Mouse (Mus musculus) midbrain, embryonic 12.5 days (tissue): ENCODE data around the gene Rbfox1. TPM values are rescaled to one million over a fixed set of nuclear protein-coding genes. Genes with fewer than 3 reads are reported as not detected.
A peak's percentile ranks its signal among the peaks of the same experiment; 100 is the strongest.

Experiments
- ATAC-seq: fragments of 200-750 bp; cut with Nextera tagmentation; 2 replicates; pipeline ENCODE4 v1.8.0; 2017; ENCODE audit warnings: low read depth, moderate TSS enrichment, moderate library complexity; ENCODE audit not compliant: low FRiP score
- H3K27ac ChIP-seq: fragments of 300-500 bp; sonication (generic); replicated peaks from 2 replicates; pipeline ENCODE4 v1.5.1; 2016; ENCODE audit warnings: mild to moderate bottlenecking
- H3K27me3 ChIP-seq: fragments of 300-500 bp; sonication (generic); 2 replicates; pipeline ENCODE4 v1.6.1; 2016; ENCODE audit warnings: mild to moderate bottlenecking
- H3K36me3 ChIP-seq: fragments of 300-500 bp; sonication (generic); 2 replicates; pipeline ENCODE4 v1.6.1; 2016
- H3K4me1 ChIP-seq: fragments of 300-500 bp; sonication (generic); 2 replicates; pipeline ENCODE4 v1.6.1; 2016
- H3K4me2 ChIP-seq: fragments of 300-500 bp; sonication (generic); replicated peaks from 2 replicates; pipeline ENCODE4 v1.6.1; 2016; ENCODE audit warnings: mild to moderate bottlenecking, moderate library complexity
- H3K4me3 ChIP-seq: fragments of 300-500 bp; sonication (generic); 2 replicates; pipeline ENCODE4 v1.5.1; 2016; ENCODE audit warnings: mild to moderate bottlenecking
- H3K9ac ChIP-seq: fragments of 300-500 bp; sonication (generic); replicated peaks from 2 replicates; pipeline ENCODE4 v1.6.1; 2016; ENCODE audit warnings: mild to moderate bottlenecking, moderate library complexity
- H3K9me3 ChIP-seq: fragments of 300-500 bp; sonication (generic); 2 replicates; pipeline ENCODE4 v1.6.1; 2016; ENCODE audit warnings: mild to moderate bottlenecking
- WGBS: fragments of 180-500 bp; shearing (Covaris S2); methylation state at CpG from one replicate; pipeline ENCODE4 v1.1.7; 2016; 5-methylcytosine and 5-hydroxymethylcytosine counted together
- polyA plus RNA-seq: library from polyadenylated mRNA; unstranded; fragments of >200 nt; fragmentation: Nextera tagmentation; extraction: Ambion mirVana; gene quantifications from 2 replicates; pipeline ENCODE4 v1.2.1, GENCODE M21; 2016

The Rbfox1 gene
- polyA plus RNA-seq, 1 experiment from 2014 or later: 32.9 TPM

DNA sequence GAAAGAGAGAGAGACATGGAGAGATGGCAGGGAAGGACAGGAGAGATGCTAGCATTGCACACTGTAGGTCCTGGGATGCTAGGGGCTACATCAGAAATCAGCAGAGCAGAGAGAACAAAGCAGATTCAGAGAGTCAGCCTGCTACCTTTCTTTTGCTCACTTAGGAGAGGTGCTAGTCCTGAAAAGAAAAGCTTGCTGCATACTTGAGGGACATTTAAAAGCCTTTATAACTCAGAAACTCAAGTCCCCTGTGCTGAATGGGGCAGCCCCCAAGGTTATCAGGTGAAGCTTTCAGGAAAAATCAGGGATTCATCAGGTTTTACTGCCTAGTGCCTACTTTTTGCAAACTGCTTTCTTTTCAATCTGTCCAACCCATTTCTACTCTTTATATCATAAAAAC is 1480.7 kb downstream of the Rbfox1 start:
- H3K9me3 ChIP-seq: no peaks in the 10 kb centered on the region
- no peak overlapping the region for H3K9ac ChIP-seq
- no peaks in the 10 kb centered on the region for H3K36me3 ChIP-seq
- H3K27me3 ChIP-seq: no peaks in the 10 kb centered on the region
- H3K4me1 ChIP-seq: no peaks in the 10 kb centered on the region
- H3K4me2 ChIP-seq: no peak overlapping the region
- ATAC-seq: no peak
- no peak overlapping the region for H3K4me3 ChIP-seq
- H3K27ac ChIP-seq: no peak overlapping the region

GRCm38 (mm10) chr16:7374146-7374545 is 1489.0 kb downstream of the Rbfox1 start:
- no peak for ATAC-seq
- WGBS: 69% methylated on average over 3 of the region's 3 CpGs
- no peak overlapping the region for H3K4me2 ChIP-seq
- H3K9ac ChIP-seq: no peak overlapping the region
- H3K36me3 ChIP-seq: no peaks in the 10 kb centered on the region
- H3K27ac ChIP-seq: no peak overlapping the region
- H3K9me3 ChIP-seq: no peaks in the 10 kb centered on the region
- no peak overlapping the region for H3K4me3 ChIP-seq
- 0 out of 2 replicates have a peak, but pooled peaks cover 4% of the 10 kb centered on the region for H3K27me3 ChIP-seq
- H3K4me1 ChIP-seq: peaks cover 7% of the 10 kb centered on the region; the same call in 1 of the 2 replicates

DNA sequence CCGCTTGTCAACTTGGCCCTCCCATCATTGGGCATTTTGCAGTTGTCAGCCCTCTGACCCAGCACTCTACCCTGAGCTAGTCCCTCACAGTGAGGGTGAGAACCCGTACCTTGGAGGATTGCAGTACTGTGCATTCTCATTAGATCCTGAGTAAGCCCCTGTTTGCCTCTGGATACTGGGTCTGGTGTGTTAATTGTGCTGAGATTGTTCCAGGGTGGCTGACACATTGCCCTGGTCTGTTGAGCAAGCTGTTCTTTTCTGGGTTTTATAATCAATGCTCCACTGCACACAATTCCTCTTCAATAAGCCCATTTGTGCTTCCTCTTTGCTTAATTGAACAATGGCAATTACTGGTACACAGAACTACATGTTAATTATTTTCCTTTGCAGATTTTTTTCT is 1489.5 kb downstream of the Rbfox1 start:
- 40% methylated on average over 2 of the region's 2 CpGs for WGBS

DNA sequence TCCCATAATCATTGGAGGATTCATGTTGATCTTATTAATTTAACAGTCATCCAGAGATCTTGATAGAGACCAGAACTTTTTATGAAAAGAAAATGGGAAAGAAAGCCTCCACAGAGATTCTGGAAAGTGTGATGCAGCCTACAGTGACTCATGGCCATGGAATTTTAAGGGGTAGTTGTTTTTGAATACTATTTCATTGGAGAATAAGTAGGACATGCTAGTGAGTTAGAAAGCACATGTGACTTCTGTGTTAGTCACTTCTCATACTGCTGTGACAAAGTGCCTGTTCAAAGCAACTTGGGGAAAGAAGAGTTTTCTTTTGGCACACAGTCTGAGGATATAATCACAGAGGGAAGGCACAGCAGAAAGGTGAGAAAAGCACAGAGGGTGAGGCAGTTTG is 1510.9 kb downstream of the Rbfox1 start:
- Histone ChIP-seq H3K27ac (no peak overlapping the region), H3K4me2 (no peak overlapping the region)
- ATAC-seq: no peak

More for the DNA sequence above, 1489.5 kb downstream of the Rbfox1 start:
- Histone ChIP-seq H3K27me3 (0 out of 2 replicates have a peak, but pooled peaks cover 4% of the 10 kb centered on the region), H3K9ac (no peak overlapping the region), H3K4me2 (no peak overlapping the region), H3K27ac (peak overlapping the region; percentile 20; the same call in 1 of the 2 replicates), H3K4me3 (no peak overlapping the region), H3K36me3 (no peaks in the 10 kb centered on the region), H3K9me3 (no peaks in the 10 kb centered on the region), H3K4me1 (peaks cover 7% of the 10 kb centered on the region; the same call in 1 of the 2 replicates)
- ATAC-seq: no peak

GRCm38 (mm10) chr16:7404766-7405492 is 1519.8 kb downstream of the Rbfox1 start:
- Histone ChIP-seq H3K9me3 (no peaks in the 10 kb centered on the region), H3K9ac (no peak overlapping the region), H3K4me1 (peaks cover 29% of the 10 kb centered on the region), H3K4me2 (0 out of 2 replicates have a peak overlapping the region, but pooled peaks have one; percentile 6), H3K4me3 (no peak overlapping the region), H3K36me3 (no peaks in the 10 kb centered on the region), H3K27me3 (peaks cover 22% of the 10 kb centered on the region), H3K27ac (peak overlapping the region; percentile 60)
- peak; percentile 97 for ATAC-seq
- WGBS: 17% methylated on average over 6 of the region's 6 CpGs

More for the DNA sequence above, 1510.9 kb downstream of the Rbfox1 start:
- Histone ChIP-seq H3K36me3 (no peaks in the 10 kb centered on the region), H3K4me3 (no peak overlapping the region), H3K27me3 (peaks cover under 1% of the 10 kb centered on the region), H3K9ac (no peak overlapping the region), H3K4me1 (no peaks in the 10 kb centered on the region), H3K9me3 (no peaks in the 10 kb centered on the region)

DNA sequence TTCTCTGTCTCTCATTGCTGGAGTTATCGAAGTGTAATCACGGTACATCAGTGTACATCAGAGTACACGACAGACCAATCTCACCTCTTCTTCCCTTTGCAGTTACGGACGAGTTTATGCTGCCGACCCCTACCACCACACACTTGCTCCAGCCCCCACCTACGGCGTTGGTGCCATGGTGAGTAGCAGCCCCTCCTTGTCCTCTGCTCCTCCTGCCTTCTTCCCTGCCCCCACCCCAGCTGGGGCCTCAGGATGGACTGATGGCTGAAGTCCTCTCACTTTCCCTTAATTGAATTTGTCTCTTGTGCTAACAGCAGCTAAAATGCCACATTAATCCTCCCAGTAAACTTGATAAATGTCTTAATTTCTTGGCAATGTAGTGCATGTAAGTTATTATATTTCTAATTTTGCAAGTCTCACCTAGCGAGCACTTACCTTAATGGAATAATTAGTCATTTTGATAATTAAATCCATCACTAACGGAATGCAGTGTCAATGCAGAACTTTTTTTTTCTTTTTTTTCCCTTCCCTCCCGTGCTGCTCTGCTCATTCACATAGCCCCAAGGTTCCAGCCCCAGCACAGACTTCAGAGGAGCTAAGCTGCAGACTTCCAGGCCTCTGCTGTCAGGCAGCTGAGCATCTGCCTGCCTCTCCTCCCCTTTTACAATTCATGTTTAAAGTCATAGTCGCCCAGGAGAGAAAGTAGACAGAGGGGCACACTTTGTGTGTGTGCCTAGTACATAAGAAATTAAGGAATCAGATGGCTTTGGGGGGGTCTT is 1522.9 kb downstream of the Rbfox1 start:
- Histone ChIP-seq H3K9me3 (no peaks in the 10 kb centered on the region), H3K27me3 (peaks cover 9% of the 10 kb centered on the region; the same call in 1 of the 2 replicates), H3K27ac (no peak overlapping the region), H3K4me3 (no peak overlapping the region), H3K4me1 (peaks cover 29% of the 10 kb centered on the region), H3K4me2 (no peak overlapping the region), H3K36me3 (no peaks in the 10 kb centered on the region), H3K9ac (no peak overlapping the region)
- 38% methylated on average over 12 of the region's 12 CpGs for WGBS
- ATAC-seq: no peak

DNA sequence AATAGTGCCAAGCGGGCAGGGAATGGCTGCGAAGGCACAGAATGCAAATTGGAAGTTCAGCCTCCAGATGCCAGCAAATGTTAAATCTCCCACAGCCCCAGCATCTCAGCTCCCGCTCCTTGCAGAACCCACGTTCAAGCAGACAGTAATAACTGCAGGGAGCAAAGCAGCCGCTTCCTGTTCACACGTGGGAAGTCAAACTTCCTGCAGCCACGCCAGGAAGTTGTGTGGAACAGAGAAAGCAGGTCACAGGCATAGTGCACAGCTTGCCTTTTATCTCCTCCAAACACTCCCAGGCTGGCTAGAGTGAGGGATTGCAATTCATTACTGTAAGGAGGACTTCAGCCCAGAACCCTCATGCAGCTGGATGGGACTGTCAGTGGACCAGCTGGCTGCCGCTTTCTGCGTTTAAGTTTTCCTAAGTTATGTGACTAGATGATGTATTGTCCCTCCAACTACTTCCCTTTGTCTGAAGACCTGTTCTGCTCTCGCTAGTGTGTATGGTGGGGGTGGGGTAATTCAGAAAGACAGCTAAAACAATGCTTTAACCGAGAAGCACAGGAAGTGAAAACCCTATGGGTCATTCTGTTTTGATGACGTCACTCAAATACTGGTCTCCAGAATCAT is 1534.6 kb downstream of the Rbfox1 start:
- ATAC-seq: no peak
- Histone ChIP-seq H3K36me3 (no peaks in the 10 kb centered on the region), H3K27me3 (no peaks in the 10 kb centered on the region), H3K4me3 (no peak overlapping the region), H3K4me2 (no peak overlapping the region), H3K4me1 (peaks cover 9% of the 10 kb centered on the region), H3K9ac (no peak overlapping the region), H3K9me3 (no peaks in the 10 kb centered on the region), H3K27ac (no peak overlapping the region)
- 51% methylated on average over 12 of the region's 12 CpGs for WGBS

DNA sequence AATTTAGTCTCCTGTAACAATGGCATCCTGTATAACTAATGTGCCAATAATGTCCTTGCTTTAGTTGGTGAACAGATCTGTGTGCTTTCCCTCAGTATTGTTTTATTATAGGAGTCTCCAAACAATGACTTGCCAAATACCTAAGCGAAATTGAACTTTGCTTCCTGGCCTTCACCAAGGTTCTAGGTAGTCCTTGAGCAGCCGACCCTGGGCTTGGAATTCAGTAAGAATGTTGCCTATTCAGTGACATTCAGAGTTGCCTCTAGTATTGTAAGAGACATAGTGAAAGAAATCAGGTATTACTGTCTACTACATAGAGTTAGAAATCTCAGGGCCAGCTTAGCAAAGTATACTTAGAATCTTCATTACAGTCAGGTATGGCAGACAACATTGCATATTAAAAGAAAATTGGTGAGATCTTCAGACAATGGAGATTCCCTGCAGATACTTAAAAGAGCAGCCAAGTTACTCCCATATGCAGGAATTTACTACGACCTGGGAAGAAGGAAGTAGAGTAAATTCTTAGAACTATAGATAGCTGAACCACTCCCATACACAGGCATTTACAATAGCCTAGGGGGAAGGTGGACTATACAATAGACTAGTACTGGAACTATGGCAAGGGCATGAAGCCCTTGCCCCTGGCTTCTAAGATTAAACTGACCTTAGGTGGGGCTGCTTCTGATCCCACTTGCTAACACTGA is 1540.4 kb downstream of the Rbfox1 start:
- WGBS: 89% methylated on average over 3 of the region's 3 CpGs
- no peak overlapping the region for H3K4me2 ChIP-seq
- no peaks in the 10 kb centered on the region for H3K4me1 ChIP-seq
- no peak for ATAC-seq
- H3K9me3 ChIP-seq: no peaks in the 10 kb centered on the region
- no peak overlapping the region for H3K27ac ChIP-seq
- no peak overlapping the region for H3K4me3 ChIP-seq
- no peak overlapping the region for H3K9ac ChIP-seq
- H3K36me3 ChIP-seq: no peaks in the 10 kb centered on the region
- H3K27me3 ChIP-seq: no peaks in the 10 kb centered on the region

DNA sequence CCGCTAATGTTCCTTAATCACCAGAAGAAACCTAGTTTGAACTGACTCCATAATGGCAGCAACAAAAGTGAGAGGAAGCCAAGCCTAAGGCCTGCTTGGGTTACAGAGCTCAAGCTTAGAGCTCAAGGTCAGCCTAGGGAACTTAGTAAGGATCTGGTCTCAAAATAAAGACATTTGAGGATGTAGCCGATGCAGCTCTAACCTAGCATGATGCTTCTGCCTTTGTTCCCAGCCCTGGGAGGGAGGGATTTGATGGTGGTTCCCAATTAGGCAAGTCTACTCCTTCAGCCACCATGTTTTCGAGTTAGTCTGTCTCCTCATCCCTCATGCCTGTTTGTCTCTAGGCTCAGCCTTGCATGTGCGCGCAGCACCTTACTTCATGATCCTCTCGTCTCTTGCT is 1548.1 kb downstream of the Rbfox1 start:
- WGBS: 89% methylated on average over 6 of the region's 6 CpGs
- Histone ChIP-seq H3K27ac (no peak overlapping the region), H3K9ac (no peak overlapping the region), H3K9me3 (no peaks in the 10 kb centered on the region), H3K36me3 (no peaks in the 10 kb centered on the region), H3K4me2 (no peak overlapping the region), H3K4me3 (no peak overlapping the region), H3K27me3 (no peaks in the 10 kb centered on the region), H3K4me1 (no peaks in the 10 kb centered on the region)
- ATAC-seq: no peak

DNA sequence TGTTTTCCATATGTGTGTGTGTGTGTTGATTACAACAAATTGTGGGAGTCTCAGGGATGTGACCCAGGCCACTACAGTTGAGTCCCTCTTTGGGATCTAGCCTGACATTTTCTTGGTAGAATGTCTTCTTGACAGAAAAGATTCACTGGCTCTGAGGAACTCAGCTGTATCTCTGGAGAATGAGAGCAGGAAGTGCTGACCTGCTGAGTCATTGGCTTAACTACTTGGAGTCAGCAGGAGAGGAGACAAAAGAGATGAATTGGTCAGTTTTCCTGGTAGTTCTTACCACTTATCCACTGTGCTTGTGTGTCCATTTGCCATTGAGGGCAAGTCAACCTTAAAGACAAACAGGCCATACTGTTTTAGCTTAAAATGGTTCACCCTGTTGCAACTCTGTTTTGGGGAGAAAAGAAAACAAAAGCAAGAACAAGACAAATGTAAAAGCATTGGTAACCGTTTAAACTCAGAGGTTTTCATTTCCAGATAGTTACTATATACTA is 1561.7 kb downstream of the Rbfox1 start:
- ATAC-seq: no peak
- no peaks in the 10 kb centered on the region for H3K36me3 ChIP-seq
- H3K27ac ChIP-seq: no peak overlapping the region
- no peaks in the 10 kb centered on the region for H3K27me3 ChIP-seq
- no peak overlapping the region for H3K9ac ChIP-seq
- no peak overlapping the region for H3K4me3 ChIP-seq
- H3K4me1 ChIP-seq: no peaks in the 10 kb centered on the region; the same call in none of the 2 replicates
- no peak overlapping the region for H3K4me2 ChIP-seq
- 77% methylated on average over 1 of the region's 1 CpGs for WGBS
- H3K9me3 ChIP-seq: no peaks in the 10 kb centered on the region

DNA sequence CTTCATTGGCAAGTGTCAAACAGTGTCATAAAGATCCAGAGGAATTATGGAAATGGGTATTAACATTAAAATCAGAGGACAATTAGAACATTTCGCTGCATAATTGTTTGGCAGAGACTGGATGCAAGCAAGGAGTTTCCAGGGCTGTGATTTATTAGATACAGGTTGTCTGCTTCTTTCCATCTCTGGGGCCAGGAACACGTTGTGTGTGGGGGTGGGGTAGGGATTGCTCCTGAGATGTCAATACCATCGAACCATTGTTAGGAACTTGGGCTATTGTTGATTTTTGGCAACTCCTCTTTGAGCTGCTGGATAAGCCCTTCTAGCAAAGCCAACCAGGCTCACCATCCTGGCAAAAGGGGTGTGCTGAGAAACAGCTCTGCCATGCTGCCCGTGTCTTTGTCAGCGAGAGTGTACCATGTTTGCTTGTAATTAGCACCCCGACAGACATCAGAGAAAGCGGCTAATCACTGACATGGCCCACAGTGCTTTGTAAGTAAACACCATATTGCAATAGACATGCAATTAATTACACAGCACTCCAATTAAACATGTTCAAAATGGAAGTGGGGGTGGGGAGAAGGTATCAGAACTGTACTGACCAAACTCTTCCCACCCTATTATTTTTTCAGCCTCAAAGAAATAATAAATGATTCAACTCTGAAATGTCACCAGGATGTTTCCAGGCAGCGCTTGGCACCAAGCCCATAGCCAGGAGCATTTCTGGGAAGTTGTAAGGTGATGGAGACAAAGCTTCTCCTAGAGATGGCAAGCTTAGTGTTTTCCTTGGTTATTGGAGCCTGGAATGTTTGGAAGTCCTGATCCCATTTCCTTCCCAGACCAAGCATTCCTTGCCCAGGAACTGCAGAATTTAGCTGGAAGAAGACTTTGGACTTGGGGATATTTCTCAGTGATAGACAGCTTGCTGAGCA is 1562.8 kb downstream of the Rbfox1 start:
- no peak overlapping the region for H3K9ac ChIP-seq
- H3K4me2 ChIP-seq: no peak overlapping the region
- no peaks in the 10 kb centered on the region for H3K36me3 ChIP-seq
- no peaks in the 10 kb centered on the region for H3K27me3 ChIP-seq
- no peaks in the 10 kb centered on the region; the same call in none of the 2 replicates for H3K4me1 ChIP-seq
- no peak overlapping the region for H3K27ac ChIP-seq
- no peak overlapping the region for H3K4me3 ChIP-seq
- peak; percentile 49; the same call in 1 of the 2 replicates for ATAC-seq
- 55% methylated on average over 8 of the region's 8 CpGs for WGBS
- no peaks in the 10 kb centered on the region for H3K9me3 ChIP-seq
